27 mouse cellular contexts compared by ENCODE assay signal in the genomic region with DNA sequence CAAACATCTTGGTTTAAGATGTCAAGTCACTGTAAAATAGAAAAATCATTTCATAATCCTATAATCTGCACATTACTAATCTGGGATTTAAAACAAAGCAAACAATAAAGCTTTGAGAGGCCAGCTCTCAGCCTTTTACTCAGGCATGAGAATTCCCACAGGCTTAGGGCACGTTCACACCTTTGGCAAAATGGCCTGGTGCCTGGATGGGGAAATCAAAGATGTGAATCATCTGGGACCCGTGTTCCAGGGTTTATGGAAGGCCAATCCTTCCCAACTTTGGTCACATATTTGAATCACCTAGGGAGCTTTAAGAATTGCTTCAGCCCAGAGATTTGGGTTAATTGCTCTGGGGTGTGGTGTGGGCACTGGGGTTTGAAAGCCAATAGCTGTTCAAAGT.
"Had no signal": no experiment of that assay in that cellular context is flagged by ENCODE, and none has a peak within 500 bp of the region (broad histone marks: within the 10 kb centered on the region; RNA-seq: fewer than 3 reads in every experiment).

No protein-coding gene starts in this region.

- H3K9me3 ChIP-seq: heart, embryonic 10.5 days; heart, embryonic 12.5 days; hindbrain, embryonic 10.5 days; hindbrain, embryonic 12.5 days; intestine, embryonic 15.5 days; limb, embryonic 13.5 days; limb, embryonic 15.5 days; liver, embryonic 12.5 days had no signal

- H3K27me3 ChIP-seq: intestine, embryonic 15.5 days; limb, embryonic 15.5 days had no signal

- H3K9ac ChIP-seq: heart, embryonic 12.5 days; hindbrain, embryonic 12.5 days; hindbrain, embryonic 14.5 days; intestine, embryonic 15.5 days; limb, embryonic 13.5 days; limb, embryonic 15.5 days; liver, embryonic 12.5 days; liver, embryonic 14.5 days had no signal

- H3K27ac ChIP-seq: gastrocnemius, adult 2 months; heart, adult 2 months; heart, embryonic 10.5 days; hindbrain, embryonic 10.5 days; hindbrain, embryonic 12.5 days; hindbrain, embryonic 14.5 days; intestine, embryonic 15.5 days; layer of hippocampus, adult 2 months; limb, embryonic 15.5 days; liver, embryonic 12.5 days; liver, embryonic 14.5 days had no signal

- H3K4me2 ChIP-seq: heart, embryonic 12.5 days; hindbrain, embryonic 12.5 days; hindbrain, embryonic 14.5 days; intestine, embryonic 15.5 days; limb, embryonic 13.5 days; limb, embryonic 15.5 days; liver, embryonic 12.5 days had no signal

- ATAC-seq: hindbrain, embryonic 16.5 days; inflammation-experienced regulatory T-cells, adult 6 months; intestine, embryonic 15.5 days; intestine, postnatal 0 days; liver, embryonic 12.5 days had no signal

- DNase-seq: gastrocnemius, adult 2 months; gastrocnemius, postnatal 10 days; gastrocnemius, postnatal 25 days; heart, adult 2 months; heart, postnatal 10 days; heart, postnatal 4 days; kidney, adult 18-20 months; kidney, adult 8-10 months; kidney, postnatal 10 days; kidney, postnatal 25 days; kidney, postnatal 4 days; layer of hippocampus, postnatal 36 days; left cerebral cortex, postnatal 4 days had no signal

- H3K4me3 ChIP-seq: gastrocnemius, adult 2 months; heart, adult 2 months; heart, embryonic 10.5 days; heart, embryonic 12.5 days; hindbrain, embryonic 10.5 days; hindbrain, embryonic 12.5 days; intestine, embryonic 15.5 days; layer of hippocampus, adult 2 months; limb, embryonic 13.5 days; limb, embryonic 15.5 days; liver, embryonic 12.5 days had no signal

- H3K36me3 ChIP-seq: heart, embryonic 10.5 days; heart, embryonic 12.5 days; hindbrain, embryonic 10.5 days; hindbrain, embryonic 12.5 days; intestine, embryonic 15.5 days; limb, embryonic 13.5 days; limb, embryonic 15.5 days; liver, embryonic 12.5 days had no signal
